8 mouse cellular contexts compared by ENCODE assay signal in the genomic region with DNA sequence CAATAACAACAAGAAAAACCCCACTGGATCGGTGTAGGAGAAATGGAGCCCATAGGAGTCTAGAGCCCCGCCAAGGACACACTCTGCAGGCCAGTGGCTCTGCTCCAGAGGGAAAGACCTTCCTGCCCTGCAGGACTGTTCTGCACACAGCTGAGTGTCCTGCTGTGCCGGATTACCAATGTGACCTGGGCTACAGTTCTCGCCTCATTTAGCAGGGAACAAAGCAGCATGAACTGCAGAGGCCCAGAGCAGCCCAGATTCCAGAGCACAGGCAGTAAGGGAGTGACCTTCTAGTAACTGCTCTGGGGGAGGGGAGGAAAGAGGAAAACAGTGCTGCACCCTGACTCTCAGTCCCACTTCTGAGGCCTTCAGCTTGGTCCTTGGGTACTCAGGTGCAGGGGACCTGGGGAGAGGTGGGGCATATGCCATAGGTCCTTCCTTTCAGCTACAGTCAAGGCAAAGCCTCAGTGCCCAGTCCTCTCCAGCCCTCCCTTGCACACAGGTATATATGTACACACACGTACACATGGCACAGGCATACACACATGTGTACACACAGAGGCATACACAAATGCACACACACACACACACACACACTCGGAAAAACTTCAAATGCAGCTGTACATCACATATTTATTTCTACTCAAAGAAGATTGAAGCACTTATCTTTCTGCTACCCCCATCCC.
DNase-seq lines count a peak whose midpoint lies in the region; ATAC-seq and TF ChIP-seq lines count a peak whose summit lies in the region.

No protein-coding gene starts in this region.

- H3K4me2 ChIP-seq in lung, postnatal 0 days (replicated peaks; ENCODE audit: low read depth, low read length): no peak overlapping the region
- 0 out of 2 replicates have a peak overlapping the region, but pooled peaks have one; percentile 15 for H3K4me2 ChIP-seq in forebrain, embryonic 11.5 days (ENCODE audit: low read depth, low read length, severe bottlenecking)
- no peak overlapping the region for H3K4me2 ChIP-seq in hindbrain, embryonic 15.5 days
- H3K4me2 ChIP-seq in midbrain, embryonic 13.5 days (replicated peaks): no peak overlapping the region

- TF ChIP-seq POLR2A in lung, adult 2 months (IDR thresholded peaks at IDR 0.05; ENCODE audit: borderline replicate concordance, extremely low read depth, low read depth, low read length): no peak

- peak; percentile 57 for ATAC-seq in lung, postnatal 0 days
- peak; percentile 84 for ATAC-seq in forebrain, embryonic 11.5 days (replicated peaks; ENCODE audit: low FRiP score)
- peak; percentile 75 for ATAC-seq in hindbrain, embryonic 15.5 days (ENCODE audit: low FRiP score, low read depth)
- peak; percentile 74 for ATAC-seq in midbrain, embryonic 13.5 days

- H3K4me1 ChIP-seq in lung, postnatal 0 days (ENCODE audit: insufficient read depth, low read depth, low read length): no peaks in the 10 kb centered on the region
- peaks cover 6% of the 10 kb centered on the region; the same call in 1 of the 2 replicates for H3K4me1 ChIP-seq in lung, adult 2 months (ENCODE audit: control insufficient read depth, insufficient read depth, low read length)
- H3K4me1 ChIP-seq in forebrain, embryonic 11.5 days (replicated peaks; ENCODE audit: control insufficient read depth, insufficient read depth, low read length): peaks cover 15% of the 10 kb centered on the region
- peaks cover 16% of the 10 kb centered on the region for H3K4me1 ChIP-seq in hindbrain, embryonic 15.5 days (replicated peaks)
- peaks cover 19% of the 10 kb centered on the region for H3K4me1 ChIP-seq in midbrain, embryonic 13.5 days (replicated peaks)

- WGBS in lung, postnatal 0 days: 53% methylated on average over 6 of the region's 6 CpGs
- WGBS in lung, adult 2 months: 66% methylated on average over 6 of the region's 6 CpGs
- 36% methylated on average over 6 of the region's 6 CpGs for WGBS in forebrain, embryonic 11.5 days
- 41% methylated on average over 6 of the region's 6 CpGs for WGBS in hindbrain, embryonic 15.5 days
- WGBS in midbrain, embryonic 13.5 days: 38% methylated on average over 6 of the region's 6 CpGs

- no peaks in the 10 kb centered on the region for H3K9me3 ChIP-seq in lung, postnatal 0 days (ENCODE audit: low read length)
- H3K9me3 ChIP-seq in forebrain, embryonic 11.5 days (ENCODE audit: control insufficient read depth, low read length): peaks cover 2% of the 10 kb centered on the region; the same call in 1 of the 2 replicates
- H3K9me3 ChIP-seq in hindbrain, embryonic 15.5 days: 0 out of 2 replicates have a peak, but pooled peaks cover 4% of the 10 kb centered on the region
- peaks cover 10% of the 10 kb centered on the region; the same call in 1 of the 2 replicates for H3K9me3 ChIP-seq in midbrain, embryonic 13.5 days

- no peak for TF ChIP-seq CTCF in lung, postnatal 0 days (IDR thresholded peaks at IDR 0.05)
- no peak for TF ChIP-seq CTCF in lung, adult 2 months (IDR thresholded peaks at IDR 0.05; ENCODE audit: insufficient read depth, low read length)

- no peaks in the 10 kb centered on the region for H3K27me3 ChIP-seq in lung, postnatal 0 days (replicated peaks; ENCODE audit: insufficient read depth, low read length)
- H3K27me3 ChIP-seq in forebrain, embryonic 11.5 days (ENCODE audit: control insufficient read depth, insufficient read depth, low read length): no peaks in the 10 kb centered on the region
- no peaks in the 10 kb centered on the region for H3K27me3 ChIP-seq in hindbrain, embryonic 15.5 days
- no peaks in the 10 kb centered on the region for H3K27me3 ChIP-seq in midbrain, embryonic 13.5 days

- no peak for TF ChIP-seq EP300 in lung, postnatal 0 days (IDR thresholded peaks at IDR 0.05)

- no peak overlapping the region for H3K9ac ChIP-seq in lung, postnatal 0 days (replicated peaks; ENCODE audit: low read depth)
- H3K9ac ChIP-seq in forebrain, embryonic 11.5 days (ENCODE audit: low read length): peak overlapping the region; percentile 16
- no peak overlapping the region for H3K9ac ChIP-seq in hindbrain, embryonic 15.5 days
- no peak overlapping the region for H3K9ac ChIP-seq in midbrain, embryonic 13.5 days (replicated peaks)

- H3K36me3 ChIP-seq in lung, postnatal 0 days (ENCODE audit: insufficient read depth, low read length): no peaks in the 10 kb centered on the region
- no peaks in the 10 kb centered on the region for H3K36me3 ChIP-seq in forebrain, embryonic 11.5 days (ENCODE audit: control insufficient read depth, insufficient read depth, low read length)
- H3K36me3 ChIP-seq in hindbrain, embryonic 15.5 days: no peaks in the 10 kb centered on the region
- H3K36me3 ChIP-seq in midbrain, embryonic 13.5 days: no peaks in the 10 kb centered on the region

- DNase-seq in lung, postnatal 0 days (ENCODE audit: low spot score): no peak
- DNase-seq in lung, adult 2 months: no peak
- DNase-seq in forebrain, embryonic 11.5 days (ENCODE audit: low spot score): peak; percentile 71
- DNase-seq in gastrocnemius, postnatal 4 days (ENCODE audit: low spot score in 2 of 2): no peak
- DNase-seq in left cerebral cortex, postnatal 14 days (ENCODE audit: low spot score in 2 of 2): no peak
- no peak for DNase-seq in frontal cortex, postnatal 36 days (ENCODE audit: low spot score in 2 of 2)

- intact Hi-C loops in left cerebral cortex, postnatal 14 days (cut with DNase I): no loop called here

- H3K27ac ChIP-seq in lung, postnatal 0 days (ENCODE audit: low read length): no peak overlapping the region
- H3K27ac ChIP-seq in forebrain, embryonic 11.5 days (ENCODE audit: low read depth, low read length): peak overlapping the region; percentile 59
- 0 out of 2 replicates have a peak overlapping the region, but pooled peaks have one; percentile 17 for H3K27ac ChIP-seq in hindbrain, embryonic 15.5 days (replicated peaks)
- H3K27ac ChIP-seq in midbrain, embryonic 13.5 days: no peak overlapping the region

- H3K4me3 ChIP-seq in lung, postnatal 0 days (ENCODE audit: low read depth, low read length): no peak overlapping the region
- no peak overlapping the region for H3K4me3 ChIP-seq in lung, adult 2 months (replicated peaks; ENCODE audit: extremely low read depth, low read depth, low read length)
- no peak overlapping the region for H3K4me3 ChIP-seq in forebrain, embryonic 11.5 days (ENCODE audit: low read depth, low read length)
- no peak overlapping the region for H3K4me3 ChIP-seq in hindbrain, embryonic 15.5 days
- H3K4me3 ChIP-seq in midbrain, embryonic 13.5 days (replicated peaks): no peak overlapping the region

Comparison
In these comparisons a context has a peak if more than half of its experiments do, and no peak if none do; other contexts are left out.
1. H3K27ac ChIP-seq: peak in forebrain, embryonic 11.5 days (single experiment) and hindbrain, embryonic 15.5 days (single experiment); none in lung, postnatal 0 days (single experiment) and midbrain, embryonic 13.5 days (single experiment).
2. Peak in every context shown above with its lines, with median percentiles within 50 percentile points of each other: ATAC-seq.